Mouse (Mus musculus) forebrain, postnatal 0 days (tissue): ENCODE results near the gene Bricd5. TPM values are rescaled to one million over a fixed set of nuclear protein-coding genes. Genes with fewer than 3 reads are reported as not detected.

Experiments used
- ATAC-seq: fragments of 200-750 bp; cut with Nextera tagmentation; 2 replicates; pipeline ENCODE4 v1.8.0; 2017; ENCODE audit warnings: mild to moderate bottlenecking, moderate library complexity
- DNase-seq: peaks from one replicate; pipeline ENCODE4 v3.0.0-alpha.2; 2015
- H3K27ac ChIP-seq: fragments of 300-500 bp; sonication (generic); 2 replicates; pipeline ENCODE4 v1.5.1; 2014; ENCODE audit warnings: low read depth, mild to moderate bottlenecking, antibody characterized with exemption, low read length, moderate library complexity, mixed read lengths
- H3K27me3 ChIP-seq: fragments of 300-500 bp; sonication (generic); 2 replicates; pipeline ENCODE4 v1.6.1; 2014; ENCODE audit warnings: mild to moderate bottlenecking, low read length, mixed read lengths; ENCODE audit not compliant: insufficient read depth
- H3K36me3 ChIP-seq: fragments of 300-500 bp; sonication (generic); 2 replicates; pipeline ENCODE4 v1.6.1; 2014; ENCODE audit warnings: mild to moderate bottlenecking, moderate library complexity; ENCODE audit not compliant: insufficient read depth
- H3K4me1 ChIP-seq: fragments of 300-500 bp; sonication (generic); 2 replicates; pipeline ENCODE4 v1.6.1; 2014; ENCODE audit warnings: antibody characterized with exemption; ENCODE audit not compliant: insufficient read depth
- H3K4me2 ChIP-seq: fragments of 300-500 bp; sonication (generic); 2 replicates; pipeline ENCODE4 v1.6.1; 2014; ENCODE audit warnings: low read depth, mild to moderate bottlenecking, moderate library complexity
- H3K4me3 ChIP-seq: fragments of 300-500 bp; sonication (generic); 2 replicates; pipeline ENCODE4 v1.5.1; 2014; ENCODE audit warnings: low read depth, low read length, mixed read lengths
- H3K9ac ChIP-seq: fragments of 300-500 bp; sonication (generic); 2 replicates; pipeline ENCODE4 v1.6.1; 2014; ENCODE audit warnings: mild to moderate bottlenecking
- H3K9me3 ChIP-seq: fragments of 300-500 bp; sonication (generic); 2 replicates; pipeline ENCODE4 v1.6.1; 2016; ENCODE audit warnings: low read length
- CTCF ChIP-seq: sonication (generic); IDR thresholded peaks from 2 replicates; pipeline ENCODE4 v1.5.1; 2016; ENCODE audit warnings: antibody characterized with exemption, control low read depth, low read depth
- WGBS: fragments of 180-500 bp; shearing (Covaris S2); extraction: QIAGEN DNeasy Blood & Tissue Kit; methylation state at CpG from one replicate; pipeline ENCODE4 v1.1.7; 2014; 5-methylcytosine and 5-hydroxymethylcytosine counted together
- polyA plus RNA-seq: library from polyadenylated mRNA; unstranded; fragments of >200 nt; fragmentation: Nextera tagmentation; extraction: Ambion mirVana; gene quantifications from 2 replicates; pipeline ENCODE4 v1.2.1, GENCODE M21; 2015
- total RNA-seq: library from RNA; depleted of rRNA; stranded (reverse); fragments of >200 nt; gene quantifications from 2 replicates; pipeline ENCODE4 v1.2.3, GENCODE M21; 2014

The Bricd5 gene
- total and polyA plus RNA-seq, 2 experiments from 2014 or later = 1.2 to 1.6 TPM

GRCm38 (mm10) chr17:24485090-24485860 lies 11.6 kb downstream of the Bricd5 start:
- Histone ChIP-seq H3K9me3 (no peaks in the 10 kb centered on the region), H3K27me3 (no peaks in the 10 kb centered on the region), H3K4me1 (peaks cover 14% of the 10 kb centered on the region; the same call in 1 of the 2 replicates), H3K9ac (peak overlapping the region; percentile 3; the same call in 1 of the 2 replicates), H3K27ac (0 out of 2 replicates have a peak overlapping the region, but pooled peaks have one; percentile 29), H3K4me2 (no peak overlapping the region), H3K4me3 (no peak overlapping the region), H3K36me3 (no peaks in the 10 kb centered on the region)
- DNase-seq = peak; percentile 59
- no peak for TF ChIP-seq CTCF
- 43% methylated on average over 11 of the region's 11 CpGs for WGBS
- no peak for ATAC-seq

- H3K36me3 ChIP-seq = no peaks in the 10 kb centered on the region
- WGBS = under 1% methylated on average over 30 of the region's 45 CpGs
Observed at GRCm38 (mm10) chr17:24488186-24488661, 14.5 kb downstream of the Bricd5 start, which contains the start of gene Caskin1. Caskin1 (plus strand) TSS chr17:24488601.

GRCm38 (mm10) chr17:24488662-24489264 lies 15.1 kb downstream of the Bricd5 start:
- WGBS = 3% methylated on average over 51 of the region's 81 CpGs
- Histone ChIP-seq H3K27me3 (no peaks in the 10 kb centered on the region), H3K9ac (peak overlapping the region; percentile 94), H3K27ac (peak overlapping the region; percentile 94), H3K36me3 (no peaks in the 10 kb centered on the region), H3K4me1 (peaks cover 18% of the 10 kb centered on the region), H3K4me3 (peak overlapping the region; percentile 82), H3K4me2 (peak overlapping the region; percentile 88), H3K9me3 (no peaks in the 10 kb centered on the region)
- peak; percentile 80 for ATAC-seq
- TF ChIP-seq CTCF = no peak
- peak; percentile 70 for DNase-seq

More at GRCm38 (mm10) chr17:24488186-24488661, 14.5 kb downstream of the Bricd5 start, which contains the start of gene Caskin1:
- H3K27ac ChIP-seq = peak within 1 kb of the TSS; percentile 94
- no peaks in the 10 kb centered on the region for H3K9me3 ChIP-seq
- TF ChIP-seq CTCF = no peak
- ATAC-seq = peak; percentile 62
- peaks cover 18% of the 10 kb centered on the region for H3K4me1 ChIP-seq
- H3K4me2 ChIP-seq = peak within 1 kb of the TSS; percentile 88
- peak within 1 kb of the TSS; percentile 94 for H3K9ac ChIP-seq
- no peaks in the 10 kb centered on the region for H3K27me3 ChIP-seq
- peak within 1 kb of the TSS; percentile 82 for H3K4me3 ChIP-seq
- peak; percentile 64 for DNase-seq

- H3K9ac ChIP-seq = peak overlapping the region; percentile 94
- H3K27me3 ChIP-seq = no peaks in the 10 kb centered on the region
- DNase-seq (no peak), ATAC-seq (peak; percentile 13)
- H3K9me3 ChIP-seq = no peaks in the 10 kb centered on the region
- peak overlapping the region; percentile 82 for H3K4me3 ChIP-seq
- WGBS = 21% methylated on average over 19 of the region's 19 CpGs
- peak overlapping the region; percentile 88 for H3K4me2 ChIP-seq
- H3K27ac ChIP-seq = peak overlapping the region; percentile 94
- H3K36me3 ChIP-seq = no peaks in the 10 kb centered on the region
- no peak for TF ChIP-seq CTCF
- H3K4me1 ChIP-seq = peaks cover 18% of the 10 kb centered on the region
Observed at GRCm38 (mm10) chr17:24489265-24490030, 15.8 kb downstream of the Bricd5 start.

GRCm38 (mm10) chr17:24490399-24490798 lies 16.7 kb downstream of the Bricd5 start:
- Histone ChIP-seq H3K4me2 (peak overlapping the region; percentile 88), H3K4me1 (peaks cover 18% of the 10 kb centered on the region), H3K27ac (peak overlapping the region; percentile 94; the same call in 1 of the 2 replicates), H3K9ac (peak overlapping the region; percentile 94), H3K4me3 (no peak overlapping the region), H3K36me3 (0 out of 2 replicates have a peak, but pooled peaks cover under 1% of the 10 kb centered on the region), H3K9me3 (no peaks in the 10 kb centered on the region), H3K27me3 (no peaks in the 10 kb centered on the region)
- TF ChIP-seq CTCF = no peak
- 48% methylated on average over 4 of the region's 4 CpGs for WGBS
- peak; percentile 63 for DNase-seq
- no peak for ATAC-seq

- TF ChIP-seq CTCF = peak; percentile 71
- Histone ChIP-seq H3K4me3 (no peak overlapping the region), H3K4me2 (no peak overlapping the region), H3K27me3 (no peaks in the 10 kb centered on the region), H3K36me3 (peaks cover 45% of the 10 kb centered on the region), H3K27ac (0 out of 2 replicates have a peak overlapping the region, but pooled peaks have one; percentile 21), H3K9me3 (no peaks in the 10 kb centered on the region), H3K4me1 (peaks cover 10% of the 10 kb centered on the region), H3K9ac (no peak overlapping the region)
- WGBS = 34% methylated on average over 2 of the region's 2 CpGs
- peak; percentile 67 for DNase-seq
- ATAC-seq = peak; percentile 78
Observed at GRCm38 (mm10) chr17:24494627-24495335, 21.1 kb downstream of the Bricd5 start.
